In the genomic region with DNA sequence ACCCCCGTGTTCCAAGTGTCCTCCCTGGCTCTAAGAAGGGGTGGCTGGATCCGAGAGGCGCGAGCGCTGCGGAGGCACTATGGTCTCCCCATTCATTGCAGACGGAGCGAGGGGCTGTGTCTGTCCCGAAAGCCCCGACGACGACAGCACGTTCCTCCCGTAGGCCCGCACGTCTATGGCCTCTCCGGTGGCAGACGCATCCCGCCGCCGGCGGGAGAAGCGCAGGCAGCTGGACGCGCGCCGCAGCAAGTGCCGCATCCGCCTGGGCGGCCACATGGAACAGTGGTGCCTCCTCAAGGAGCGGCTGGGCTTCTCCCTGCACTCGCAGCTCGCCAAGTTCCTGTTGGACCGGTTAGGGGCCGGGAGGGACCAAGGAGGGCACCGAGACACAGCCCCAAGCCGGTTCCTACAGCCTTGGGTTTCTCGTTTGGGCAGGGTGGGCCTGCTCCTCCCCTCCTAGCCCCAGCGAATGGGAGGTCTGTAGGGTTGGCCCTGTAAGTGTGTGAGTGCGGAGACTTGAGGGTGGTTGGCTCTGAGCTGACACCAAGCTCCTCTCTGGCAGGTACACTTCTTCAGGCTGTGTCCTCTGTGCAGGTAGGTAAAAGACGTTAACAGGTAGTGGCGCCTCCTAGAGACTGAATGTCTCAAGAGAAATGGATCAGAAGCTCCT, we compare ENCODE assay signal across 8 mouse cellular contexts. TPM values are rescaled to one million over a fixed set of nuclear protein-coding genes. Genes with fewer than 3 reads are reported as not detected.
DNase-seq lines count a peak whose midpoint lies in the region; ATAC-seq and TF ChIP-seq lines count a peak whose summit lies in the region.

No protein-coding gene starts in this region.

- no peak overlapping the region for H3K27ac ChIP-seq in embryonic fibroblast, embryonic 13.5 days (ENCODE audit: insufficient read depth, low read length)
- no peak overlapping the region; a peak in 1 of 4 replicates for H3K27ac ChIP-seq in heart, embryonic 14.5 days (replicated peaks in 1 of 2; ENCODE audit: control insufficient read depth in 1 of 2, insufficient read depth in 1 of 2, low read depth in 2 of 2, low read length in 2 of 2)
- peak overlapping the region; percentile 84 for H3K27ac ChIP-seq in kidney, postnatal 0 days
- peak overlapping the region; percentile 87 for H3K27ac ChIP-seq in lung, embryonic 14.5 days (ENCODE audit: low read depth)

- TF ChIP-seq POLR2A in embryonic fibroblast, embryonic 13.5 days (IDR thresholded peaks at IDR 0.05; ENCODE audit: low read depth, low read length): peak; percentile 48

- 0 out of 2 replicates have a peak, but pooled peaks cover 7% of the 10 kb centered on the region for H3K36me3 ChIP-seq in heart, embryonic 14.5 days (ENCODE audit: control insufficient read depth, insufficient read depth, low read length)
- H3K36me3 ChIP-seq in kidney, postnatal 0 days (ENCODE audit: insufficient read depth, low read length): no peaks in the 10 kb centered on the region
- peaks cover 10% of the 10 kb centered on the region; the same call in 1 of the 2 replicates for H3K36me3 ChIP-seq in lung, embryonic 14.5 days (ENCODE audit: insufficient read depth)

- peak overlapping the region; percentile 53 for H3K4me3 ChIP-seq in embryonic fibroblast, embryonic 13.5 days (ENCODE audit: insufficient read depth, low read length)
- H3K4me3 ChIP-seq in heart, embryonic 14.5 days (ENCODE audit: control insufficient read depth in 1 of 2, insufficient read depth in 1 of 2, low read depth in 1 of 2, low read length in 2 of 2): peak overlapping the region; percentile 50 to 56
- peak overlapping the region; percentile 38 for H3K4me3 ChIP-seq in kidney, postnatal 0 days (replicated peaks; ENCODE audit: low read depth, low read length)
- peak overlapping the region; percentile 57 for H3K4me3 ChIP-seq in lung, embryonic 14.5 days (ENCODE audit: low read depth, low read length)

- no peaks in the 10 kb centered on the region for H3K4me1 ChIP-seq in embryonic fibroblast, embryonic 13.5 days (ENCODE audit: control insufficient read depth, insufficient read depth, low read length)
- peaks cover 7 to 8% of the 10 kb centered on the region in 2 experiments for H3K4me1 ChIP-seq in heart, embryonic 14.5 days (ENCODE audit: control insufficient read depth in 2 of 2, insufficient read depth in 2 of 2, low read length in 2 of 2)
- H3K4me1 ChIP-seq in kidney, postnatal 0 days (replicated peaks; ENCODE audit: insufficient read depth, low read length): peaks cover 10% of the 10 kb centered on the region
- peaks cover 4% of the 10 kb centered on the region; the same call in 1 of the 2 replicates for H3K4me1 ChIP-seq in lung, embryonic 14.5 days (ENCODE audit: insufficient read depth)

- no peaks in the 10 kb centered on the region for H3K27me3 ChIP-seq in heart, embryonic 14.5 days (ENCODE audit: control insufficient read depth, insufficient read depth, low read length)
- H3K27me3 ChIP-seq in kidney, postnatal 0 days (ENCODE audit: insufficient read depth, low read length): no peaks in the 10 kb centered on the region
- H3K27me3 ChIP-seq in lung, embryonic 14.5 days (ENCODE audit: insufficient read depth, low read length): no peaks in the 10 kb centered on the region

- H3K9me3 ChIP-seq in heart, embryonic 14.5 days (ENCODE audit: control insufficient read depth, low read length): no peaks in the 10 kb centered on the region
- no peaks in the 10 kb centered on the region for H3K9me3 ChIP-seq in kidney, postnatal 0 days (replicated peaks; ENCODE audit: low read length)
- no peaks in the 10 kb centered on the region for H3K9me3 ChIP-seq in lung, embryonic 14.5 days (ENCODE audit: low read depth, low read length)

- under 1% methylated on average over 42 of the region's 42 CpGs for WGBS in heart, embryonic 14.5 days
- WGBS in kidney, postnatal 0 days: under 1% methylated on average over 40 of the region's 42 CpGs
- WGBS in lung, embryonic 14.5 days: under 1% methylated on average over 42 of the region's 42 CpGs

- DNase-seq in CD4-positive, CD25-positive, alpha-beta regulatory T cell, adult 2 months (ENCODE audit: low read depth, low spot score): peak; percentile 76
- peak; percentile 59 for DNase-seq in adrenal gland, postnatal 25 days
- peak; percentile 58 for DNase-seq in kidney, postnatal 0 days (ENCODE audit: low spot score)
- peak; percentile 75 for DNase-seq in lung, embryonic 14.5 days
- peak; percentile 65 for DNase-seq in thymus, postnatal 0 days (ENCODE audit: low spot score)

- peak overlapping the region; percentile 75 for H3K9ac ChIP-seq in heart, embryonic 14.5 days (ENCODE audit: low read length)
- peak overlapping the region; percentile 54 for H3K9ac ChIP-seq in kidney, postnatal 0 days (ENCODE audit: low read depth, low read length)
- H3K9ac ChIP-seq in lung, embryonic 14.5 days: peak overlapping the region; percentile 72

- no peak for TF ChIP-seq CTCF in embryonic fibroblast, embryonic 13.5 days (IDR thresholded peaks at IDR 0.05; ENCODE audit: borderline replicate concordance, insufficient read depth, low read length)
- TF ChIP-seq CTCF in kidney, postnatal 0 days (IDR thresholded peaks at IDR 0.05; ENCODE audit: low read depth): peak; percentile 43
- peak; percentile 27 for TF ChIP-seq CTCF in lung, embryonic 14.5 days (IDR thresholded peaks at IDR 0.05; ENCODE audit: low read depth)

- peak overlapping the region; percentile 95 for H3K4me2 ChIP-seq in heart, embryonic 14.5 days (ENCODE audit: low read length)
- H3K4me2 ChIP-seq in kidney, postnatal 0 days (ENCODE audit: low read length): peak overlapping the region; percentile 84
- peak overlapping the region; percentile 94 for H3K4me2 ChIP-seq in lung, embryonic 14.5 days

- peak; percentile 45; the same call in 1 of the 2 replicates for ATAC-seq in heart, embryonic 14.5 days (ENCODE audit: insufficient number of reproducible peaks, insufficient read depth, low FRiP score, low read depth)
- ATAC-seq in kidney, postnatal 0 days (replicated peaks; ENCODE audit: low FRiP score, low read depth): peak; percentile 83
- peak; percentile 75 for ATAC-seq in lung, embryonic 14.5 days (ENCODE audit: insufficient read depth)
- ATAC-seq in neutrophil, adult 5-6 weeks (ENCODE audit: extremely low read depth, insufficient number of reproducible peaks, low FRiP score, poor library complexity, severe bottlenecking): 0 out of 2 replicates have a peak, but pooled peaks have one; percentile 27

RNA-seq across cellular contexts. Expression of a gene that starts 0.7 kb away (rescaled TPM):
- total RNA-seq in adrenal gland, postnatal 25 days (2021): 14.4 and 17.3 TPM in 2 replicates
- 10.3 and 11.6 TPM in 2 replicates for polyA plus RNA-seq in embryonic fibroblast, embryonic 13.5 days (2011; ENCODE audit: insufficient read length, low read depth, missing spikeins)
- 6.9 and 7.6 TPM in 2 replicates for polyA plus RNA-seq in heart, embryonic 14.5 days (2014; fragmentation: Nextera tagmentation; extraction: Ambion mirVana)
- polyA plus RNA-seq in kidney, postnatal 0 days (2015; fragmentation: Nextera tagmentation; extraction: Ambion mirVana): 11.5 and 15.2 TPM in 2 replicates
- 13.9 and 15.2 TPM in 2 replicates for polyA plus RNA-seq in lung, embryonic 14.5 days (2014; fragmentation: Nextera tagmentation; extraction: Ambion mirVana)
- 18.3 and 21.7 TPM in 2 replicates for total RNA-seq in neutrophil, adult 5-6 weeks (2017)
- 12.8 and 14.1 TPM in 2 replicates for polyA plus RNA-seq in thymus, postnatal 0 days (2015; fragmentation: Nextera tagmentation; extraction: Ambion mirVana)

RNA-seq across cellular contexts. Expression of a gene that starts 22.6 kb away (rescaled TPM):
- total RNA-seq in adrenal gland, postnatal 25 days (2021): 53.1 and 53.4 TPM in 2 replicates
- 22.1 and 23.2 TPM in 2 replicates for polyA plus RNA-seq in embryonic fibroblast, embryonic 13.5 days (2011; ENCODE audit: insufficient read length, low read depth, missing spikeins)
- polyA plus RNA-seq in heart, embryonic 14.5 days (2014; fragmentation: Nextera tagmentation; extraction: Ambion mirVana): 33.9 and 38.4 TPM in 2 replicates
- 58.1 and 66.3 TPM in 2 replicates for polyA plus RNA-seq in kidney, postnatal 0 days (2015; fragmentation: Nextera tagmentation; extraction: Ambion mirVana)
- polyA plus RNA-seq in lung, embryonic 14.5 days (2014; fragmentation: Nextera tagmentation; extraction: Ambion mirVana): 31.3 and 39.1 TPM in 2 replicates
- 27.3 and 36.1 TPM in 2 replicates for total RNA-seq in neutrophil, adult 5-6 weeks (2017)
- polyA plus RNA-seq in thymus, postnatal 0 days (2015; fragmentation: Nextera tagmentation; extraction: Ambion mirVana): 59.2 and 72.2 TPM in 2 replicates

RNA-seq across cellular contexts. Expression of a gene that starts 23.0 kb away (rescaled TPM):
- 41.7 and 64.5 TPM in 2 replicates for total RNA-seq in adrenal gland, postnatal 25 days (2021)
- polyA plus RNA-seq in embryonic fibroblast, embryonic 13.5 days (2011; ENCODE audit: insufficient read length, low read depth, missing spikeins): 21.5 and 25.1 TPM in 2 replicates
- 19.2 and 19.5 TPM in 2 replicates for polyA plus RNA-seq in heart, embryonic 14.5 days (2014; fragmentation: Nextera tagmentation; extraction: Ambion mirVana)
- 28.3 and 31.9 TPM in 2 replicates for polyA plus RNA-seq in kidney, postnatal 0 days (2015; fragmentation: Nextera tagmentation; extraction: Ambion mirVana)
- 26.3 and 26.4 TPM in 2 replicates for polyA plus RNA-seq in lung, embryonic 14.5 days (2014; fragmentation: Nextera tagmentation; extraction: Ambion mirVana)
- total RNA-seq in neutrophil, adult 5-6 weeks (2017): 20.5 and 34.0 TPM in 2 replicates
- polyA plus RNA-seq in thymus, postnatal 0 days (2015; fragmentation: Nextera tagmentation; extraction: Ambion mirVana): 29.2 and 30.4 TPM in 2 replicates

RNA-seq across cellular contexts. Expression of a gene that starts 32.9 kb away (rescaled TPM):
- not detected in 2 replicates for total RNA-seq in adrenal gland, postnatal 25 days (2021)
- polyA plus RNA-seq in embryonic fibroblast, embryonic 13.5 days (2011; ENCODE audit: insufficient read length, low read depth, missing spikeins): not detected in 2 replicates
- not detected in 2 replicates for polyA plus RNA-seq in heart, embryonic 14.5 days (2014; fragmentation: Nextera tagmentation; extraction: Ambion mirVana)
- 0.07 TPM in 1 of 2 replicates, not detected in the other for polyA plus RNA-seq in kidney, postnatal 0 days (2015; fragmentation: Nextera tagmentation; extraction: Ambion mirVana)
- polyA plus RNA-seq in lung, embryonic 14.5 days (2014; fragmentation: Nextera tagmentation; extraction: Ambion mirVana): not detected in 2 replicates
- total RNA-seq in neutrophil, adult 5-6 weeks (2017): 0.98 TPM in 1 of 2 replicates, not detected in the other
- 0.08 and 0.09 TPM in 2 replicates for polyA plus RNA-seq in thymus, postnatal 0 days (2015; fragmentation: Nextera tagmentation; extraction: Ambion mirVana)

Comparison
In these comparisons a context has a peak if more than half of its experiments do, and no peak if none do; other contexts are left out.
1. H3K27ac ChIP-seq: peak in kidney, postnatal 0 days (single experiment) and lung, embryonic 14.5 days (single experiment); none in embryonic fibroblast, embryonic 13.5 days (single experiment) and heart, embryonic 14.5 days (0 of 2).
2. ATAC-seq: peak in every context shown above with its lines; median percentile 83 in kidney, postnatal 0 days; 75 in lung, embryonic 14.5 days; 45 in heart, embryonic 14.5 days; 27 in neutrophil, adult 5-6 weeks.
3. Peak in every context shown above with its lines, with median percentiles within 50 percentile points of each other: DNase-seq, H3K4me3 ChIP-seq, H3K4me2 ChIP-seq and H3K9ac ChIP-seq.